Mouse (Mus musculus) forebrain, postnatal 0 days (tissue): Measurements from ENCODE around the gene Slc8b1. TPM values are rescaled to one million over a fixed set of nuclear protein-coding genes. Genes with fewer than 3 reads are reported as not detected.

Experiments
- ATAC-seq: fragments of 200-750 bp; cut with Nextera tagmentation; 2 replicates; pipeline ENCODE4 v1.8.0; 2017; ENCODE audit warnings: mild to moderate bottlenecking, moderate library complexity
- DNase-seq: peaks from one replicate; pipeline ENCODE4 v3.0.0-alpha.2; 2015
- H3K27ac ChIP-seq: fragments of 300-500 bp; sonication (generic); 2 replicates; pipeline ENCODE4 v1.5.1; 2014; ENCODE audit warnings: low read depth, mild to moderate bottlenecking, antibody characterized with exemption, low read length, moderate library complexity, mixed read lengths
- H3K27me3 ChIP-seq: fragments of 300-500 bp; sonication (generic); 2 replicates; pipeline ENCODE4 v1.6.1; 2014; ENCODE audit warnings: mild to moderate bottlenecking, low read length, mixed read lengths; ENCODE audit not compliant: insufficient read depth
- H3K36me3 ChIP-seq: fragments of 300-500 bp; sonication (generic); 2 replicates; pipeline ENCODE4 v1.6.1; 2014; ENCODE audit warnings: mild to moderate bottlenecking, moderate library complexity; ENCODE audit not compliant: insufficient read depth
- H3K4me1 ChIP-seq: fragments of 300-500 bp; sonication (generic); 2 replicates; pipeline ENCODE4 v1.6.1; 2014; ENCODE audit warnings: antibody characterized with exemption; ENCODE audit not compliant: insufficient read depth
- H3K4me2 ChIP-seq: fragments of 300-500 bp; sonication (generic); 2 replicates; pipeline ENCODE4 v1.6.1; 2014; ENCODE audit warnings: low read depth, mild to moderate bottlenecking, moderate library complexity
- H3K4me3 ChIP-seq: fragments of 300-500 bp; sonication (generic); 2 replicates; pipeline ENCODE4 v1.5.1; 2014; ENCODE audit warnings: low read depth, low read length, mixed read lengths
- H3K9ac ChIP-seq: fragments of 300-500 bp; sonication (generic); 2 replicates; pipeline ENCODE4 v1.6.1; 2014; ENCODE audit warnings: mild to moderate bottlenecking
- H3K9me3 ChIP-seq: fragments of 300-500 bp; sonication (generic); 2 replicates; pipeline ENCODE4 v1.6.1; 2016; ENCODE audit warnings: low read length
- CTCF ChIP-seq: sonication (generic); IDR thresholded peaks from 2 replicates; pipeline ENCODE4 v1.5.1; 2016; ENCODE audit warnings: antibody characterized with exemption, control low read depth, low read depth
- WGBS: fragments of 180-500 bp; shearing (Covaris S2); extraction: QIAGEN DNeasy Blood & Tissue Kit; methylation state at CpG from one replicate; pipeline ENCODE4 v1.1.7; 2014; 5-methylcytosine and 5-hydroxymethylcytosine counted together
- polyA plus RNA-seq: library from polyadenylated mRNA; unstranded; fragments of >200 nt; fragmentation: Nextera tagmentation; extraction: Ambion mirVana; gene quantifications from 2 replicates; pipeline ENCODE4 v1.2.1, GENCODE M21; 2015
- total RNA-seq: library from RNA; depleted of rRNA; stranded (reverse); fragments of >200 nt; gene quantifications from 2 replicates; pipeline ENCODE4 v1.2.3, GENCODE M21; 2014

The Slc8b1 gene
- total and polyA plus RNA-seq, 2 experiments from 2014 or later, result 2.0 to 4.9 TPM

GRCm38 (mm10) chr5:120536046-120536445, 25.1 kb downstream of the Slc8b1 start:
- no peak overlapping the region for H3K9ac ChIP-seq
- peak; percentile 42 for ATAC-seq

GRCm38 (mm10) chr5:120536632-120537031, 25.7 kb downstream of the Slc8b1 start:
- Histone ChIP-seq H3K9ac (no peak overlapping the region), H3K36me3 (peaks cover 20% of the 10 kb centered on the region), H3K27ac (no peak overlapping the region), H3K4me1 (no peaks in the 10 kb centered on the region), H3K4me2 (no peak overlapping the region), H3K27me3 (no peaks in the 10 kb centered on the region), H3K4me3 (no peak overlapping the region), H3K9me3 (no peaks in the 10 kb centered on the region)
- 71% methylated on average over 4 of the region's 5 CpGs for WGBS
- TF ChIP-seq CTCF, result no peak
- ATAC-seq (no peak), DNase-seq (no peak)

More at GRCm38 (mm10) chr5:120536046-120536445, 25.1 kb downstream of the Slc8b1 start:
- H3K36me3 ChIP-seq, result peaks cover 20% of the 10 kb centered on the region
- H3K4me1 ChIP-seq, result no peaks in the 10 kb centered on the region
- no peak for TF ChIP-seq CTCF
- 54% methylated on average over 13 of the region's 13 CpGs for WGBS
- no peak overlapping the region for H3K4me3 ChIP-seq
- H3K27me3 ChIP-seq, result no peaks in the 10 kb centered on the region
- DNase-seq, result no peak
- no peaks in the 10 kb centered on the region for H3K9me3 ChIP-seq
- H3K4me2 ChIP-seq, result no peak overlapping the region
- no peak overlapping the region for H3K27ac ChIP-seq

GRCm38 (mm10) chr5:120548236-120548850, 37.4 kb downstream of the Slc8b1 start:
- Histone ChIP-seq H3K9ac (no peak overlapping the region), H3K36me3 (peaks cover 22% of the 10 kb centered on the region), H3K4me3 (no peak overlapping the region), H3K27me3 (no peaks in the 10 kb centered on the region), H3K27ac (no peak overlapping the region), H3K4me1 (no peaks in the 10 kb centered on the region), H3K4me2 (no peak overlapping the region), H3K9me3 (no peaks in the 10 kb centered on the region)
- DNase-seq (no peak), ATAC-seq (no peak)
- WGBS, result 79% methylated on average over 11 of the region's 11 CpGs
- TF ChIP-seq CTCF, result no peak

- Histone ChIP-seq H3K27ac (no peak overlapping the region), H3K4me1 (no peaks in the 10 kb centered on the region), H3K27me3 (no peaks in the 10 kb centered on the region), H3K36me3 (peaks cover 22% of the 10 kb centered on the region), H3K4me2 (no peak overlapping the region), H3K9me3 (no peaks in the 10 kb centered on the region), H3K9ac (no peak overlapping the region), H3K4me3 (no peak overlapping the region)
- no peak for TF ChIP-seq CTCF
- ATAC-seq (no peak), DNase-seq (no peak)
- WGBS, result 90% methylated on average over 5 of the region's 5 CpGs
Observed at GRCm38 (mm10) chr5:120550137-120550536, 39.2 kb downstream of the Slc8b1 start.

GRCm38 (mm10) chr5:120550673-120551072, 39.7 kb downstream of the Slc8b1 start:
- Histone ChIP-seq H3K4me1 (no peaks in the 10 kb centered on the region), H3K27me3 (no peaks in the 10 kb centered on the region), H3K4me3 (no peak overlapping the region), H3K4me2 (no peak overlapping the region), H3K27ac (no peak overlapping the region), H3K36me3 (peaks cover 27% of the 10 kb centered on the region), H3K9me3 (no peaks in the 10 kb centered on the region), H3K9ac (no peak overlapping the region)
- WGBS, result 96% methylated on average over 5 of the region's 5 CpGs
- DNase-seq (no peak), ATAC-seq (no peak)
- TF ChIP-seq CTCF, result no peak

GRCm38 (mm10) chr5:120555871-120556270, 44.9 kb downstream of the Slc8b1 start:
- WGBS, result 85% methylated on average over 24 of the region's 24 CpGs
- H3K4me1 ChIP-seq, result no peaks in the 10 kb centered on the region
- H3K9ac ChIP-seq, result no peak overlapping the region
- H3K4me3 ChIP-seq, result no peak overlapping the region
- H3K27ac ChIP-seq, result no peak overlapping the region
- ATAC-seq, result no peak
- H3K9me3 ChIP-seq, result no peaks in the 10 kb centered on the region
- no peak for DNase-seq
- TF ChIP-seq CTCF, result no peak
- no peak overlapping the region for H3K4me2 ChIP-seq
- H3K27me3 ChIP-seq, result no peaks in the 10 kb centered on the region
- peaks cover 34% of the 10 kb centered on the region for H3K36me3 ChIP-seq

DNA sequence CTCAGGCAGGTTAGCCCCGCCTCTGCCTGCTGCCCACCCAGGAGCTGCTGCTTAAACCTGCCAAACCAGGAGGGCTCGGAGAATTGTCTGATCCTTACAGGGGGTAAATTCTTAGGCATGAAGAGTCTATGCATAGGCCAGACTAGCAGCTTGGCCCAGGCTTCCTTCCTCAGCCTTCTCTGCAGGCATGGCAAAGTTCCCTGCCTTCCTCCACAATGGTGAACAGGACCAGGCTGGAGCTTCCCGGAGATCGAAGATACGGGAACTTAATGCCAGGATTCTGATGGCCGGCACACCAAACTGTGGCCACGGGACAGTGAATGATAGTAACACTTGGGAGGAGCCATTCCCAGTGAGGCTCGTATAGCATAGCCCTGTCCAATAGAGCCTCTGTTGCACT, 47.1 kb downstream of the Slc8b1 start:
- ATAC-seq (no peak), DNase-seq (no peak)
- Histone ChIP-seq H3K27me3 (no peaks in the 10 kb centered on the region), H3K9me3 (no peaks in the 10 kb centered on the region), H3K9ac (no peak overlapping the region), H3K4me3 (no peak overlapping the region), H3K27ac (no peak overlapping the region), H3K4me2 (no peak overlapping the region), H3K4me1 (no peaks in the 10 kb centered on the region), H3K36me3 (peaks cover 26% of the 10 kb centered on the region; the same call in 1 of the 2 replicates)
- TF ChIP-seq CTCF, result no peak
- 67% methylated on average over 8 of the region's 8 CpGs for WGBS

DNA sequence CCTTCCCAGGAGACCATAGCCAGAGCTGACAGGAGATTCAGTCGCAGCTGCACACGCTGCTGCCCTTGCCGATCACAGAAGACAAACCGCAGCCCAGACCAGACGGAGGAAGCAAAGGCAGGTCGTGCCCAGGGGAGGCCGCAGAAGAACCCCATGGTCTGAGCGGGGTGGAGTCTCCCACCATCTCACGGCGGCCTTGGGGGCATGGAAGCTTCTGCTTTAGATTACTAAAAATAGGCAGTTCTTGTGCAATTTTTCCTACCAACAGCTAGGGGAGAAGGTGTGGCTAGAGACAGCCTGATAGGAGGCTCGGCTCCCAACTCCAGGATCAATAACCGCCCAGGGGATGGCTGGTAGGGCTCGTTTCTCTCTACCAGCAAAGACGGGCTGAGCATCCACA, 47.8 kb downstream of the Slc8b1 start:
- Histone ChIP-seq H3K9ac (no peak overlapping the region), H3K4me3 (no peak overlapping the region), H3K36me3 (peaks cover 21% of the 10 kb centered on the region; the same call in 1 of the 2 replicates), H3K4me1 (no peaks in the 10 kb centered on the region), H3K27me3 (no peaks in the 10 kb centered on the region), H3K27ac (no peak overlapping the region), H3K4me2 (no peak overlapping the region), H3K9me3 (no peaks in the 10 kb centered on the region)
- TF ChIP-seq CTCF, result no peak
- 83% methylated on average over 14 of the region's 14 CpGs for WGBS
- DNase-seq, result no peak
- ATAC-seq, result no peak
